Mouse (Mus musculus) B cell, adult 2 months (primary cell): ENCODE results near the gene Otud5.
A peak's percentile ranks its signal among the peaks of the same experiment; 100 is the strongest.
"Not testable (repeated sequence)": the region's sequence is repeated elsewhere in the genome, so short reads cannot be mapped to it uniquely, and the experiment has no call there.

ENCODE experiments used
- DNase-seq, 2 experiments: peaks; one replicate each; pipeline ENCODE4 v3.0.0; 2022

The Otud5 gene

DNA sequence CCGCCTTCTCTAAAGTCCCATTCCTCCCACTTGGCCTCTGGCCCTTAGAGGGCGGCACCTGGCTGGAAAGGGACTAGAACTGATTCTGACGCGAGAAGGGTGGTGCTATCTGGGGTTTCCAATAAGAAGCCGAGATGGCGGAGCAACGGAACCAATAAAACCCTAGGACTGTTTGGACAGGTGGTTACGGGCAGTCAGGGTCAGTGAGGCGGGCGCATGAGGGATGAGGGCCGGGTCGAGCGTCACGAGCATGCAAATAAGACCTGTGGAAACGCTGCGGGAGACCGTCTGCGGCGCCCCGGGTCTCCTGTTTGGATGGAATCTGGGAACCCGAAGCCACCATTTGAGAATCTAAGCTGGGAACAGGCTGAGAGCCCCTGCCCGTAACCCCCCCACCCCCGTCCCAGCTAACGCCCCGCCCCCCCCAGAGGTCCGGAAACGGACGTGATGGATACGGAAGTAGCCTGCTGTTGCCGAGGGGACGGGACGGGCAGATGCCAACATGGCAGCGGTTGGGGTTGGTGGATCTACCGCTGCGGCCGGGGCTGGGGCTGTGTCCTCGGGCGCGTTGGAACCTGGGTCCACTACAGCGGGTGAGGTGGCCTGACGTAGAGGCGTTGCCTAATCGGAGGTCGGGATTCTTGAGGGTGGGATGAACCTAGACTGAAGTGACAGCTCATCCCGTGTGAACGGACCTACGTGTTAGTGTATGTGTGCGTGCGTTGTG, 42.8 kb downstream of the Otud5 start, which contains the start of gene Slc35a2:
Gene Slc35a2 (plus strand): TSS at position 188 of the 727 bp plus-strand sequence.
- DNase-seq = peak; percentile 76 to 77

DNA sequence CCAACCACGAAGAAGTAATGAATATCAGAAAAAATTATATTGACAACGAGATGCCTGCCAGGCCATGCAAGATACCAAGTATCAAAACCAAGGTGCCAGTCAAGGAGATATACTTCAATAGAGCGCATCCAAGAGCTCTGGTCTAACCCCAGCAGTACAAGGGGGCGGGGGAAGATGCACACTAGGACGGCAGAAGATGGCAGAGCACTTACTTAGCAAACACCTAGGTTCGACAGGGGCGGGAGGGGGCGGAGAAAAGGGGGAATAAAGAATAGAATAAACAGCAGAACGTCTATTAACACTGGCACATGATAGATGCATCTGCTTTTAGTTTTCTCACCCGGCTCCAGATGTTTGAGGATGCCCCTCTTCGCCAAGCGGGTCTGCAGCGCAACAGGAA, 57.0 kb downstream of the Otud5 start:
- DNase-seq = peak; percentile 47 to 63

DNA sequence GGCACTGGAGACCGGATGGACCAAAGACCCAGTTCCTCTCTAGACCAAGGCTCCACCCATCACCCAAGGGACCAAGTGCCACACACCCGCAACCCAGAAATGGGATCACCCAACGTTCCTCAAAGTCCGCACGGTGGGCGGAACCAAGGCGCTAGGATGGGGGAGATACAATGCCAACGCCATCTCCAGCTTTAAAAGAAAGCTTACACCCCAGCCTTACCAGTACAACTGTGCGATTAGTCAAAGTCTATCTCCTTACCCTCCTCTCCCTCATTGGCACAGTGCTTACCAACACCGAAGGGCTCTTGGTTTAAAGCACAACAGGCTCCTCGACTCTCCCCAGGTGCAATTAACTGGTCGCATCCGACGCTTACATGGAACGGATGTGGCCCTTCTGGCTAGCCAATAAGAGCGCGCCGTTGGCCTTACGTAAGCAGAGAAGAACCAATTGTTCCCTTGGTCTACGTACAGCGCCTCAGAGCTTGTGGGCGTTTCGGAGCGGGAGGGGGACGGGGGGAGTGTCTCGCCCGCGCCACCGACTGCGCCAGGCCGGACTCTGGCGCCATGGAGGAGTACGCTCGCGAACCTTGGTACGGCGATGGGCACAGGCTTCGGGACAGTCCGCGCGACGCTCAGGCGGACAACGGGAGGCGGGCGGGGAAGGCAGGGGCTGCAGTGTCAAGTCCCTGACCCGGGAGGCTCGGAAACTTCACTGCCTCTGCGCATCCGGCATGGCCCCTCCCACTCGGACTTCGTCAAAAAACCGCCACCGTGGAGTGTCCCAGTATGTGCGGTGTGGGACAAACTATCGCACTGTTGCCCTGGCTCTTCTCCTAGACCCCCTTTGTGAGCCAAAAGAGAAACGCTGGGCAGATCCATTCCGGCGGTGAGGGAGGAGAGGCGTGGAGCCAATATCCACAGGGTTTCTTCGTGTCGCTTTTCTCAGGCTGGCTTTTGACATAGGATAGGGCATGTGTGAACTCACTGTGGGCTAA, 58.0 kb downstream of the Otud5 start, which contains the start of the genes Pqbp1 and Timm17b:
Gene Pqbp1 (minus strand): TSS at position 390 of the 995 bp plus-strand sequence.
Gene Timm17b (plus strand): TSS at position 478 of the 995 bp plus-strand sequence.
- peak; percentile 84 to 86 for DNase-seq

DNA sequence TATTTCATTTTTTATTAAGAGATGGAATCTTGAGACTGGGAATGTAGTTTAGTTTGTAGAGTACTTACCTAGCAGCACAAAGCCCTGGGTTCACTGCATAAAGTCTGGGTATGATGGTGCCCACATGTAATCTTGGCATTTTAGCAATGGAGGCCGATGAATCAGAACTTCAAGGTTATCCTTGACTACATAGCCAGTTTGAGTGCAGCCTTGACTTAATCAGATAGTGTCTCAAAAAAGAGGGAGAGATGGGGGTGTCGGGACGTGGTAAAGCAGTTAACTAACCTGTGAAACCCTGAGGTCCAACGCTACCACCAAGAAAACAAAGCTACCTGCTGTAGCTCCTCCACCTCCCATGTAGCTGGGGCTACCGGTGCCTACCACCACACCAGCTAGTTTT, 63.3 kb downstream of the Otud5 start:
- DNase-seq = no peak

DNA sequence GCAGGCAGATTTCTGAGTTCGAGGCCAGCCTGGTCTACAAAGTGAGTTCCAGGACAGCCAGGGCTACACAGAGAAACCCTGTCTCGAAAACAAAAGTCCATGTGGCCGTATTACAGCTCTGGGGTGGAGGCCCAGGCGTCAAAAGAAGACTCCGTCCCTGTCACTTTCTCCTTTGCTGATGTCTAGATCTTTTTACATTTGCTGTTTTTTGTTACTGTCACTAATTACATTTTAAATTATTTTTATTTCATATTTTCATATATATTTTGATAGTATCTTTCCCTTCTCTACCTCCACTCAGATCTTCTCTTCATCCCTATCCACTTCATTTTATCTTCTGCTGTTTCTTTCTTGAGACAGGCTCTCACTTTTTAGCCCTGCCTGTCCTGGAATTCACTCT, 66.6 kb downstream of the Otud5 start, which contains the start of gene Gm10491:
Gene Gm10491 (minus strand): TSS at position 101 of the 400 bp plus-strand sequence.
- no peak for DNase-seq

DNA sequence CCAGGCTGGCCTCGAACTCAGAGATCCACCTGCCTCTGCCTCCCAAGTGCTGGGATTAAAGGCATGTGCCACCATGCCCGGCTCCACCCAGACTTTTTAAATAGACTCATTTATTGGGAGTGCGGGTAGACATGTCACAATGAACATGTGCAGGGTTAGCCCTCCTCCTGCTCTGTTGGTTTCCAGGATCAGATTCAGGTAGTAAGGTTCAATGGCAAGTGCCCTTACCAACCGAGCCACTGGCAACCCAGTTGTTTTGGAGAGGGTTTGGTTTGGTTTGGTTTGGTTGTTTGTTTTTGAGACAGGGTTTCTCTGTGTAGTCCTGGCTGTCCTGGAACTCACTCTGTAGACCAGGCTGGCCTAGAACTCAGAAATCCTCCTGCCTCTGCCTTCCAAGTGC, 68.1 kb downstream of the Otud5 start, which contains the start of gene Gm10490:
Gene Gm10490 (plus strand): TSS at position 301 of the 400 bp plus-strand sequence.
- not testable (repeated sequence) for DNase-seq

DNA sequence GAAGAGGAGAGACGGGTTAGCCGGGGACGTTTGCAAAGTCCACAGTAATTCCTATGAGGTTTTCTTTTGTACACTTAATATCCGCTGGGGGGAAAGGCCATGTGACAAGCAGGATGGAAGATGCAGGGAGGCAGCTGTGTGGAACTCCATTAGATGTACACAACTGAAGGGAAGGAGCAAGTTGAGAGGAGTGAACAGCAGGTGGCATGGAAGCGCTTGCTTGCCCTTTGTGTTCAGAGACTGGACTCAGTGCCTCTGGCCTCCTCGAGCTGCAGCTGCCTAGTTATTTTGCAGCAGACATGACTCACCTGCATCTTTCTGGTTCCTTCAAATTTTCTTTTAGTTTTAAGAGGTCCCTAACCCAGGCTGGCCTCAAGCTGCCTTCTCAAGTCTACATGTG, 69.3 kb downstream of the Otud5 start:
- DNase-seq = no peak

DNA sequence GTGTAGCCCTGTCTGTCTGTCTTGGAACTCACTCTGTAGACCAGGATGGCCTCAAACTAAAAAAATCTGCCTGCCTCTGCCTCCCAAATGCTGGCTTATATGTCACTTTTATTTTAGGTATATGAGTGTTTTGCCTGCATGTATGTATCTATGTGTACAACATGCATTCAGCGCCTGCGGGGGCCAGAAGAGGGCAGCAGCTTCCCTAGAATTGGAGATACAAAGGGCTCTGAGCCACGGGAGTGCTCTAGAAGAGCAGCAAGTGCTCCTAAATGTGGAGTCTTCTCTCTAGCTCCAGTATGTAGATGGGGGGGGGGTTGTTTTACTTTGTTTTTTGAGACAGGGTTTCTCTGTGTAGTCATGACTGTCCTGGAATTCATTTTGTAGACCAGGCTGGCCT, 74.5 kb downstream of the Otud5 start:
- peak; percentile 46 to 47 for DNase-seq

DNA sequence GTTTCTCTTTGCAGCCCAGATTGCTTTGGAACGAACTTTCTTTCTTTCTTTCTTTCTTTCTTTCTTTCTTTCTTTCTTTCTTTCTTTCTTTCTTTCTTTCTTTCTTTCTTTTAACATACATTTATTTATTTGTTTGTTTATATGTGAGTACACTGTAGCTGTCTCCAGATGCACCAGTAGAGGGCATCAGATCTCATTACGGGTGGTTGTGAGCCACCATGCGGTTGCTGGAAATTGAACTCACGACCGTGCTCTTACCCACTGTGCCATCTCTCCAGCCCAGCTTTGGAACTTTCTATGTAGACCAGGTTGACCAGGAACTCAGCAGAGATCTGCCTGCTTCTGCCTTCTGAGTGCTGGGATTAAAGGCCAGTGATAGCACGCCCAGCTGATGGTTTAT, 76.8 kb downstream of the Otud5 start:
- DNase-seq = not testable (repeated sequence)

DNA sequence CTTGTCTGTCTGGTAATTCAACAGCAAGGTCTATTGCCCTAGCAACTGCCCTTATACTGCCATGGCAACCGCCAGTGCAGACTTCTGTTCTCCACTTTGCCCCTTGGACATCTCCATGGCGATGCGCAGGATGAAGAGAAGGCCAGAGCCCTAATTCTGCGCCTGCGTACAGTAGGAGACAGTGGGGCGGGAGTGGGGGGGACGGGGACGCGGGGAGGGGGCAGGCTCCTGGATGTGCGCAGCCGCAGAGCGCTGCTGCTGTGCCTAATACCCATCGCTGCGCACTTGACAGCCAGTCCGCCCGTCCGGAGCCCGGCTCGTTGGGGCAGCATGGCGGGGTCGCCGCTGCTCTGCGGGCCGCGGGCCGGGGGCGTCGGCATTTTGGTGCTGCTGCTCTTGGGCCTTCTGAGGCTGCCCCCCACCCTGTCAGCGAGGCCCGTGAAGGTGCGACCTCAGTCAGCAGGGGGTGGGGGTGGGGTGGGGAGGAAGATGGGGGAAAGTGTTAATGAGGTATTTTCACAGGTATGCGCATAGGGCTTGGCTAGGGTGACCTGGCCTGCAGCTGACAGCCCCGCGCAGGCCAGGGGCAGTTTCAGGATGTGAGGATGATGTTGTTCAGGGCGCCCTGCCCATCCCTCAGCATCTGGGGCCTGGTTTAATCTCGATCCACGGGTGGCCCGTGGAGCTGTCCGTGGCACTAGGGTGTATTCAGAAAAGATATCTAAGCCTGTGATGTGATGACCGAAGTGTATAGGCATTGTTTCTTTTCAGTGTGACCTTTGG, 78.6 kb downstream of the Otud5 start, which contains the start of gene Pcsk1n:
Gene Pcsk1n (plus strand): TSS at position 222 of the 783 bp plus-strand sequence.
- no peak for DNase-seq

DNA sequence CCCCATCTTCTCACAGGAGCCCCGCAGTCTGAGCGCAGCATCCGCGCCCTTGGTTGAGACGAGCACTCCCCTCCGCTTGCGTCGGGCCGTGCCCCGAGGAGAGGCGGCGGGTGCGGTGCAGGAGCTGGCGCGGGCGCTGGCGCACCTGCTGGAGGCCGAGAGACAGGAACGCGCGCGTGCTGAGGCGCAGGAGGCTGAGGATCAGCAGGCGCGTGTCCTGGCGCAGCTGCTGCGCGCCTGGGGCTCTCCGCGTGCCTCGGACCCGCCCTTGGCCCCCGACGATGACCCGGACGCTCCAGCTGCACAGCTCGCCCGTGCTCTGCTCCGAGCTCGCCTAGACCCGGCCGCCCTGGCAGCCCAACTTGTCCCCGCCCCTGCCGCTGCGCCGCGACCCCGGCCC, 80.9 kb downstream of the Otud5 start:
- DNase-seq = no peak
